Mouse (Mus musculus) heart, embryonic 12.5 days (tissue): Measurements from ENCODE around the gene Scarb2. TPM values are rescaled to one million over a fixed set of nuclear protein-coding genes. Genes with fewer than 3 reads are reported as not detected.

Experiments
- ATAC-seq: fragments of 200-750 bp; cut with Nextera tagmentation; 2 replicates; pipeline ENCODE4 v1.8.0; 2017; ENCODE audit warnings: moderate TSS enrichment, moderate library complexity; ENCODE audit not compliant: insufficient number of reproducible peaks, low FRiP score
- H3K27ac ChIP-seq: fragments of 300-500 bp; sonication (generic); 2 replicates; pipeline ENCODE4 v1.5.1; 2016; ENCODE audit warnings: mild to moderate bottlenecking, moderate library complexity; ENCODE audit not compliant: poor library complexity, severe bottlenecking
- H3K27me3 ChIP-seq: fragments of 300-500 bp; sonication (generic); replicated peaks from 2 replicates; pipeline ENCODE4 v1.6.1; 2016; ENCODE audit warnings: mild to moderate bottlenecking, moderate library complexity
- H3K36me3 ChIP-seq: fragments of 300-500 bp; sonication (generic); 2 replicates; pipeline ENCODE4 v1.6.1; 2016; ENCODE audit warnings: mild to moderate bottlenecking, moderate library complexity
- H3K4me1 ChIP-seq: fragments of 300-500 bp; sonication (generic); replicated peaks from 2 replicates; pipeline ENCODE4 v1.6.1; 2016; ENCODE audit warnings: mild to moderate bottlenecking
- H3K4me2 ChIP-seq: fragments of 300-500 bp; sonication (generic); 2 replicates; pipeline ENCODE4 v1.6.1; 2016; ENCODE audit warnings: mild to moderate bottlenecking, moderate library complexity
- H3K4me3 ChIP-seq: fragments of 300-500 bp; sonication (generic); 2 replicates; pipeline ENCODE4 v1.5.1; 2016; ENCODE audit warnings: mild to moderate bottlenecking
- H3K9ac ChIP-seq: fragments of 300-500 bp; sonication (generic); 2 replicates; pipeline ENCODE4 v1.6.1; 2016; ENCODE audit warnings: mild to moderate bottlenecking, moderate library complexity
- H3K9me3 ChIP-seq: fragments of 300-500 bp; sonication (generic); replicated peaks from 2 replicates; pipeline ENCODE4 v1.6.1; 2016; ENCODE audit warnings: mild to moderate bottlenecking, moderate library complexity
- WGBS: fragments of 180-500 bp; shearing (Covaris S2); methylation state at CpG from one replicate; pipeline ENCODE4 v1.1.7; 2016; 5-methylcytosine and 5-hydroxymethylcytosine counted together
- polyA plus RNA-seq: library from polyadenylated mRNA; unstranded; fragments of >200 nt; fragmentation: Nextera tagmentation; extraction: Ambion mirVana; gene quantifications from 2 replicates; pipeline ENCODE4 v1.2.1, GENCODE M21; 2016

Scarb2 gene
- polyA plus RNA-seq, 1 experiment from 2014 or later, result 18.0 TPM

- Histone ChIP-seq H3K9me3 (no peaks in the 10 kb centered on the region), H3K27me3 (no peaks in the 10 kb centered on the region)
- 73% methylated on average over 8 of the region's 8 CpGs for WGBS
Observed at GRCm38 (mm10) chr5:92438540-92438939, 68.1 kb downstream of the Scarb2 start.

GRCm38 (mm10) chr5:92435025-92435584, 71.5 kb downstream of the Scarb2 start, which contains the start of gene Nup54:
Gene Nup54 (minus strand): TSS chr5:92435219.
- Histone ChIP-seq H3K36me3 (peaks cover 8% of the 10 kb centered on the region; the same call in 1 of the 2 replicates), H3K27ac (peak within 1 kb of the TSS; percentile 80), H3K4me2 (peak within 1 kb of the TSS; percentile 73), H3K9ac (peak within 1 kb of the TSS; percentile 90), H3K4me3 (peak within 1 kb of the TSS; percentile 92), H3K27me3 (no peaks in the 10 kb centered on the region), H3K4me1 (peaks cover 7% of the 10 kb centered on the region; the same call in 1 of the 2 replicates), H3K9me3 (no peaks in the 10 kb centered on the region)
- peak; percentile 98 for ATAC-seq
- WGBS, result under 1% methylated on average over 34 of the region's 34 CpGs

More at GRCm38 (mm10) chr5:92438540-92438939, 68.1 kb downstream of the Scarb2 start:
- ATAC-seq, result no peak
- H3K9ac ChIP-seq, result no peak overlapping the region
- no peak overlapping the region for H3K27ac ChIP-seq
- H3K4me2 ChIP-seq, result no peak overlapping the region
- no peak overlapping the region for H3K4me3 ChIP-seq
- no peaks in the 10 kb centered on the region for H3K36me3 ChIP-seq
- peaks cover 24% of the 10 kb centered on the region for H3K4me1 ChIP-seq

- peak overlapping the region; percentile 90 for H3K9ac ChIP-seq
- peaks cover 9% of the 10 kb centered on the region; the same call in 1 of the 2 replicates for H3K36me3 ChIP-seq
- ATAC-seq, result peak; percentile 80
- H3K9me3 ChIP-seq, result no peaks in the 10 kb centered on the region
- H3K4me2 ChIP-seq, result peak overlapping the region; percentile 73
- peak overlapping the region; percentile 80 for H3K27ac ChIP-seq
- peaks cover 7% of the 10 kb centered on the region; the same call in 1 of the 2 replicates for H3K4me1 ChIP-seq
- no peaks in the 10 kb centered on the region for H3K27me3 ChIP-seq
- under 1% methylated on average over 38 of the region's 39 CpGs for WGBS
- H3K4me3 ChIP-seq, result peak overlapping the region; percentile 92
Observed at GRCm38 (mm10) chr5:92434571-92434985, 72.1 kb downstream of the Scarb2 start.

GRCm38 (mm10) chr5:92434070-92434469, 72.6 kb downstream of the Scarb2 start:
- Histone ChIP-seq H3K4me2 (peak overlapping the region; percentile 73), H3K9ac (peak overlapping the region; percentile 90), H3K36me3 (peaks cover 12% of the 10 kb centered on the region), H3K9me3 (no peaks in the 10 kb centered on the region), H3K27me3 (no peaks in the 10 kb centered on the region), H3K4me1 (peaks cover 7% of the 10 kb centered on the region; the same call in 1 of the 2 replicates), H3K27ac (no peak overlapping the region), H3K4me3 (peak overlapping the region; percentile 92)
- ATAC-seq, result no peak
- WGBS, result 1% methylated on average over 12 of the region's 12 CpGs

GRCm38 (mm10) chr5:92431611-92432010, 75.0 kb downstream of the Scarb2 start:
- WGBS, result 88% methylated on average over 7 of the region's 7 CpGs
- H3K4me3 ChIP-seq, result no peak overlapping the region

DNA sequence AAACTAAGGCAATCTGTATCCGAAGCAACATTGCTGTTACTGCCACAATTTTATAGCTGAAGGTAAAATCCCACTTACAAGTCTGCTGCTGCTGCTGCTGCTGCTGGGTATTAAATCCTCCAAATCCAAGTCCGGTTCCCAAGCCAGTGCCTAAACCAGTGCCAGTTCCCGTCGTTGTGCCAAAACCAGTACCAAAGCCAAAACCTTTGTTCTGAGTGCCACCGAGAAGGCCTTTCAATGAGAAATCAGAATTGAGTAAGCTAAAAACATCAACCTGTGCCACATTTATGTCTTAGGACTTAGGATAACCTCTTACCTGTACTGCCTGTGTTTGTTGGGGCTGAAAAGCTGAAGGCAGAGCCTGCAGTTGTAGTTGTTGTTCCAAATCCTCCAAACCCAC, 75.9 kb downstream of the Scarb2 start:
- Histone ChIP-seq H3K4me3 (no peak overlapping the region), H3K4me2 (no peak overlapping the region), H3K36me3 (peaks cover 38% of the 10 kb centered on the region), H3K9me3 (no peaks in the 10 kb centered on the region), H3K27me3 (no peaks in the 10 kb centered on the region), H3K9ac (no peak overlapping the region), H3K27ac (no peak overlapping the region), H3K4me1 (peaks cover 7% of the 10 kb centered on the region; the same call in 1 of the 2 replicates)
- WGBS, result 89% methylated on average over 5 of the region's 5 CpGs
- no peak for ATAC-seq

More at GRCm38 (mm10) chr5:92431611-92432010, 75.0 kb downstream of the Scarb2 start:
- peaks cover 35% of the 10 kb centered on the region for H3K36me3 ChIP-seq
- H3K9ac ChIP-seq, result no peak overlapping the region
- ATAC-seq, result no peak
- peaks cover 7% of the 10 kb centered on the region; the same call in 1 of the 2 replicates for H3K4me1 ChIP-seq
- H3K4me2 ChIP-seq, result no peak overlapping the region
- no peaks in the 10 kb centered on the region for H3K27me3 ChIP-seq
- no peak overlapping the region for H3K27ac ChIP-seq
- H3K9me3 ChIP-seq, result no peaks in the 10 kb centered on the region

DNA sequence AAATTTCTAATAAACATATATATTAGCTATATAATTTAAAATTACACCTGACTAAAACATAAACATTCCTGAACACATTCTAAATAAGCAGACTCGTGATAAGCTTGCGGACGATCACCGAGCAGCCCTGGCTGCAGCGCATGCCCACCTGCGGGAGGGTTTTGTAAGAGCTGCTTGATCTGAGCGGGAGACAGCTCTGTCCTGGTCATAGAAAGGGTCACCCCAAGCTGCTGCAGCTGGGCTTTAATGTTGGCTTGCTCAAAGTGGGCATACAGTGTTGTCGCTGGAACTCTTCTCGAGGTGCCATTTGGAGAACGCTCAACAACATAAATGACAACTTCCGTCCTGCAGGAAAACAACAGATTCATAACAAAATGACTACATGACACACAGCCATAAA, 82.5 kb downstream of the Scarb2 start:
- Histone ChIP-seq H3K36me3 (peaks cover 83% of the 10 kb centered on the region), H3K9ac (no peak overlapping the region), H3K4me2 (no peak overlapping the region), H3K27me3 (no peaks in the 10 kb centered on the region), H3K9me3 (no peaks in the 10 kb centered on the region), H3K4me3 (no peak overlapping the region), H3K27ac (no peak overlapping the region), H3K4me1 (no peaks in the 10 kb centered on the region)
- ATAC-seq, result no peak
- 94% methylated on average over 11 of the region's 11 CpGs for WGBS

DNA sequence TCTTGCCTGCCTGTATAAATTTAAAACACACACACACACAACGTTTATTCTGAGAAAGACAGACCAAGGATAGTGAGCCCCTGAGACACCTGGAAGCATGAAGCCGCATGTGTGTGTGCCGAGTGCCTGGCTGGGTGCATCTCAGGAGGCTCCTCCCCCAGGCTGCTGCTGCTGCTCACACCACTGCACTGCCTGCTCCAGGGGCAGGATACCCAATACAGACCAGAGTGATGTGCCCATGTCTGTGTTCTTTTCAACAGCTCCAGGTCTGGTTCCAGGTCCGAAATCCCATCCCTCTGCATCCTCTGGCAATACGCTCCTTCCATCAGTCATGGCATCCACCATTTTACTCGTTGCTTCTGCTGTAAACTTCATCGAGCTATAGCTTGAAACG, 92.7 kb downstream of the Scarb2 start:
- Histone ChIP-seq H3K27me3 (no peaks in the 10 kb centered on the region), H3K4me1 (peaks cover 12% of the 10 kb centered on the region; the same call in 1 of the 2 replicates), H3K9ac (no peak overlapping the region), H3K9me3 (no peaks in the 10 kb centered on the region), H3K4me3 (no peak overlapping the region), H3K4me2 (no peak overlapping the region), H3K27ac (no peak overlapping the region), H3K36me3 (peaks cover 42% of the 10 kb centered on the region)
- ATAC-seq, result no peak
- WGBS, result 79% methylated on average over 8 of the region's 8 CpGs

DNA sequence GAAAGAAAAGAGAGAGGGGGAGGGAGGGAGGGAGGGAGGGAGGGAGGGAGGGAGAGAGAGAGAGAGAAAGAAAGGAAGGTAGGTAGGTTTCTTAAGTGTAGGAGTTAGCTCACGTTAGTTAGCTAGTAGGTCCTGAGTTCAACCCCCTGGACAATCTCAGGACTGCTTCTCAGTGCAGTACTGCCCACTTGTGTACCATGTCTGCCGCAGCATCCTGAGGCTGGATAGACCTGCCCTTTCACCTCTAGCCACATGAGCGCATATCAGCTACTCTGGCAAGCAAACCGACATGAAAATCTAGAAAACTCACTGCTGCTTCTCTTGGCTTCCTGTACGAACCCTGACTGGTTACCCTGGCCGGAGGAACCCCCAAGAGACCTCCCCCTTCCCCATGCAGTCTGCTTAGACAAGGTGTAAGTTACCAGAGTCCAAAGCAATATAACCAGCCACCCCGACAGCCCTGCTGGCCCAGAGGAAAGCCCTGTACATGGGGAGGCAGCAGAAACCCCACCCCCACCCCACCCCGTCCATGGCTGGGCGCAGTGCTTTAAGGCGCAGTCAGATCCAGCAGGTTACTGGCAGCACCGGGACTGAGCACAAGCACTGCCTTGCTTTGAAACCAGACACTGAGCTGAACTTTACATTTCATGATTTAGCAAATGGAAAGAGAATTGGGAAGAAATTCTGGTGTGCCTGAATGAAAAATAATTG, 93.2 kb downstream of the Scarb2 start:
- Histone ChIP-seq H3K4me2 (no peak overlapping the region), H3K27ac (no peak overlapping the region), H3K9me3 (no peaks in the 10 kb centered on the region), H3K9ac (no peak overlapping the region), H3K27me3 (no peaks in the 10 kb centered on the region), H3K4me1 (peaks cover 12% of the 10 kb centered on the region; the same call in 1 of the 2 replicates), H3K36me3 (peaks cover 39% of the 10 kb centered on the region), H3K4me3 (no peak overlapping the region)
- ATAC-seq, result no peak
- 81% methylated on average over 11 of the region's 11 CpGs for WGBS

DNA sequence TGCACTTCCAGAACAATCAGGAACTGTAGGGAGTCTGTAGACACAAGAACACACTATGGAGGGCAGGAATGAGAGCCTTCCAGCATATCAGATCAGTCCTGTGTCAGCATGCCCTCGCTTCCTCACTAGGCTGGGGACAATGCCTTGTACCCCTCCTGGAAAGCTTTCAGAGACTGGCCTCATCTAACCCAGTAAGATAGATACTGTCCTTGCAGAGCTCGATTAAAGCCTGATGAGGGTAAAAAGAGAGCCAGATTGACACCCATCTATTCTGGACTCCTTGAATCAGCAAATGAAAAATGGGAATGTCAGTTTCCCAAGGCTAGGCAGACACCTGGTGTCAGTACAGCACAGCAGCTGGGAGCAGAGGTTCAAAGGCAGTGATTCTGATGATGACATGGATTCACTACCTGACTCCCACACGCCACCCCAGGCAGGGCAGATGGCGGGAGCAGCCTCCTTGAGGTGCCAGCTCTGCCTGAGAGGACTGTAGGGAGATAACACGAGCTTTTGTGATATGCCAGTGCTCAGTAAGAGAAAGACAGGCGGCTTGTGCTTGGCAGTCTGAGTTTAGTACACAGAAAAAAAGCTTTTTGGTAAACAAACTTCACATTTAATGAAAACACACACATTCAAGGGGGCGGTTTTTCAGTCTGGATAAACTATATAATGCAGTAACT, 95.0 kb downstream of the Scarb2 start:
- Histone ChIP-seq H3K9me3 (no peaks in the 10 kb centered on the region), H3K27me3 (no peaks in the 10 kb centered on the region), H3K27ac (no peak overlapping the region), H3K4me1 (peaks cover 12% of the 10 kb centered on the region; the same call in 1 of the 2 replicates), H3K9ac (0 out of 2 replicates have a peak overlapping the region, but pooled peaks have one; percentile 8), H3K4me3 (no peak overlapping the region), H3K4me2 (no peak overlapping the region), H3K36me3 (peaks cover 23% of the 10 kb centered on the region)
- no peak for ATAC-seq
- WGBS, result 46% methylated on average over 7 of the region's 7 CpGs

DNA sequence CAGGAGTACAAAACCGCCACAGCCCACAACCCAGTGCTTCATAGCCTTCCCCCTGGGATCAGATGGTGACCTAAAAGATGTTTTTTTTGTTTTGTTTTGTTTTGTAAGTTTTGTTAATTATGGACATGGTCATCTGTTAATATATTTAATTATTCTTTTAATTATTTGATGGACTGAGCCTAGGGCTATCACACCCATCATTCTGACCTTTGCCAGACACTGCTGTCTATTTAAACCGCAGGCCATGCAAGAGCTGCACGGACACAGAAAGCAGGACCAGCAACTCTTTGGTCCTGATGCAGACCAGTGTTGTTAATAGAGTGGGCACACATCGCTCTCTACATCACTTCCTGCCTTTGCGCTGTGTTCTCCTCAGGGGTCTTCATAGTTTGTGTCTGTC, 96.1 kb downstream of the Scarb2 start:
- Histone ChIP-seq H3K4me1 (peaks cover 12% of the 10 kb centered on the region; the same call in 1 of the 2 replicates), H3K27me3 (no peaks in the 10 kb centered on the region), H3K4me2 (no peak overlapping the region), H3K27ac (no peak overlapping the region), H3K36me3 (peaks cover 16% of the 10 kb centered on the region), H3K9ac (no peak overlapping the region), H3K9me3 (no peaks in the 10 kb centered on the region), H3K4me3 (no peak overlapping the region)
- ATAC-seq, result no peak
- 86% methylated on average over 5 of the region's 5 CpGs for WGBS
